Comparison of ENCODE assay signal across 24 mouse cellular contexts in the genomic region with DNA sequence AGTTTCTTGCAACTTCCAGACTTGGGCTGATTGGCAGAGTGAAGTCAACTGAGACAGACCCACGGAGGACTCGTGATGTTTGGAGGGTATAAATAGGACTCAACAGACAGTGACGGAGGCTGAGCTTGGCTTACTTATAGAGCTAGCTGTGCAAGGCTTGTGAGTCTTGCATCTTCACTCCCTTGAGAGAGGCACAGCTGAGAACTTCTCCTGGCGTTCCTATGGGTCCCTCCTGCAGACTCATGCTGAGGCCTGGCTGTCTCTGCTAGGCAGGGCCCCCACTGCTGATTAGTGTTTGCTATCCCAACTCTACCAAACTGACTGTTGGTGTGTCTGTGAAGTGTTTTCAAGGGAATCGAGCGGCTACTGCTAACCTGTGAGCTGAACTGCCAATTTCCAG.
DNase-seq lines count a peak whose midpoint lies in the region; ATAC-seq lines count a peak whose summit lies in the region.
"Had no signal": no experiment of that assay in that cellular context is flagged by ENCODE, and none has a peak within 500 bp of the region (broad histone marks: within the 10 kb centered on the region; RNA-seq: fewer than 3 reads in every experiment).

No protein-coding gene starts in this region.

- H3K4me3 ChIP-seq in midbrain, embryonic 11.5 days (ENCODE audit: low read depth, low read length): no peak overlapping the region
- H3K4me3 ChIP-seq in midbrain, embryonic 16.5 days (ENCODE audit: low read depth, low read length): no peak overlapping the region
- H3K4me3 ChIP-seq: embryonic facial prominence, embryonic 13.5 days; embryonic facial prominence, embryonic 15.5 days; forebrain, embryonic 12.5 days had no signal

- no peak overlapping the region for H3K9ac ChIP-seq in midbrain, embryonic 11.5 days (ENCODE audit: low read length)
- no peak overlapping the region for H3K9ac ChIP-seq in midbrain, embryonic 16.5 days (ENCODE audit: low read depth, low read length)
- H3K9ac ChIP-seq: embryonic facial prominence, embryonic 13.5 days; embryonic facial prominence, embryonic 15.5 days; forebrain, embryonic 12.5 days; forebrain, postnatal 0 days had no signal

- no peak for ATAC-seq in midbrain, embryonic 11.5 days (ENCODE audit: low FRiP score)
- ATAC-seq in midbrain, embryonic 16.5 days: no peak
- ATAC-seq: activated CD4-positive, CD25-positive, alpha-beta regulatory T cell, adult 4 months; forebrain, embryonic 14.5 days; forebrain, postnatal 0 days; Patski had no signal

- 89% methylated on average over 6 of the region's 6 CpGs for WGBS in midbrain, embryonic 11.5 days
- WGBS in midbrain, embryonic 16.5 days: 85% methylated on average over 6 of the region's 6 CpGs

- H3K27me3 ChIP-seq in midbrain, embryonic 11.5 days (ENCODE audit: control insufficient read depth, insufficient read depth, low read length): no peaks in the 10 kb centered on the region
- no peaks in the 10 kb centered on the region for H3K27me3 ChIP-seq in midbrain, embryonic 16.5 days (ENCODE audit: control insufficient read depth, insufficient read depth, low read depth, low read length)
- H3K27me3 ChIP-seq: embryonic facial prominence, embryonic 13.5 days; embryonic facial prominence, embryonic 15.5 days; forebrain, embryonic 12.5 days; Patski had no signal

- DNase-seq in heart, adult 11 months: peak; percentile 77
- DNase-seq in heart, adult 18-20 months: no peak
- peak; percentile 35 for DNase-seq in midbrain, embryonic 11.5 days (ENCODE audit: low spot score, missing footprints)
- DNase-seq in brain, adult 2 months (ENCODE audit: low read depth, low spot score): peak; percentile 12
- no peak for DNase-seq in kidney, postnatal 36 days
- DNase-seq: adrenal gland, adult 8-10 months; adrenal gland, postnatal 14 days; adrenal gland, postnatal 36 days; cerebellum, adult 11 months; cerebellum, adult 18-20 months; cerebellum, adult 8-10 months; cerebellum, adult 9-11 months; cerebellum, postnatal 14 days; cerebellum, postnatal 36 days; embryo, embryonic 11 days; forebrain, postnatal 0 days had no signal

- no peak overlapping the region for H3K4me2 ChIP-seq in midbrain, embryonic 11.5 days
- H3K4me2 ChIP-seq in midbrain, embryonic 16.5 days (ENCODE audit: low read length): no peak overlapping the region
- H3K4me2 ChIP-seq: embryonic facial prominence, embryonic 13.5 days; embryonic facial prominence, embryonic 15.5 days; forebrain, embryonic 12.5 days had no signal

- no peak overlapping the region for H3K27ac ChIP-seq in midbrain, embryonic 11.5 days (ENCODE audit: low read depth, low read length)
- H3K27ac ChIP-seq in midbrain, embryonic 16.5 days (ENCODE audit: low read length): no peak overlapping the region
- H3K27ac ChIP-seq: embryonic facial prominence, embryonic 13.5 days; embryonic facial prominence, embryonic 15.5 days; forebrain, embryonic 12.5 days had no signal

- H3K9me3 ChIP-seq in midbrain, embryonic 11.5 days (ENCODE audit: control insufficient read depth, low read length): no peaks in the 10 kb centered on the region
- H3K9me3 ChIP-seq in midbrain, embryonic 16.5 days (replicated peaks; ENCODE audit: control insufficient read depth, low read length, poor library complexity, severe bottlenecking): no peaks in the 10 kb centered on the region
- H3K9me3 ChIP-seq: embryonic facial prominence, embryonic 13.5 days; embryonic facial prominence, embryonic 15.5 days; forebrain, embryonic 12.5 days; G1E had no signal

- H3K36me3 ChIP-seq in midbrain, embryonic 11.5 days (ENCODE audit: control insufficient read depth, insufficient read depth, low read length): no peaks in the 10 kb centered on the region
- no peaks in the 10 kb centered on the region for H3K36me3 ChIP-seq in midbrain, embryonic 16.5 days (ENCODE audit: control insufficient read depth, insufficient read depth, low read length)
- H3K36me3 ChIP-seq: embryonic facial prominence, embryonic 13.5 days; embryonic facial prominence, embryonic 15.5 days; forebrain, embryonic 12.5 days; G1E had no signal

- H3K4me1 ChIP-seq in midbrain, embryonic 11.5 days (ENCODE audit: control insufficient read depth, insufficient read depth, low read length): no peaks in the 10 kb centered on the region
- H3K4me1 ChIP-seq in midbrain, embryonic 16.5 days (ENCODE audit: control insufficient read depth, insufficient read depth, low read length): no peaks in the 10 kb centered on the region
- H3K4me1 ChIP-seq: embryonic facial prominence, embryonic 13.5 days; embryonic facial prominence, embryonic 15.5 days had no signal

Comparison
In these comparisons a context has a peak if more than half of its experiments do, and no peak if none do; other contexts are left out.
1. DNase-seq: peak in heart, adult 11 months (single experiment), midbrain, embryonic 11.5 days (single experiment) and brain, adult 2 months (single experiment); none in heart, adult 18-20 months (0 of 2) and kidney, postnatal 36 days (0 of 2).